Mouse (Mus musculus) neural tube, embryonic 15.5 days (tissue): Measurements from ENCODE around the gene C2cd4d. TPM values are rescaled to one million over a fixed set of nuclear protein-coding genes. Genes with fewer than 3 reads are reported as not detected.
A peak's percentile ranks its signal among the peaks of the same experiment; 100 is the strongest.

Experiments
- ATAC-seq: fragments of 200-750 bp; cut with Nextera tagmentation; 2 replicates; pipeline ENCODE4 v1.8.0; 2017; ENCODE audit warnings: mild to moderate bottlenecking, moderate TSS enrichment, moderate library complexity; ENCODE audit not compliant: low FRiP score
- H3K27ac ChIP-seq: fragments of 300-500 bp; sonication (generic); replicated peaks from 2 replicates; pipeline ENCODE4 v1.5.1; 2015; ENCODE audit warnings: mild to moderate bottlenecking, inconsistent platforms
- H3K27me3 ChIP-seq: fragments of 300-500 bp; sonication (generic); replicated peaks from 2 replicates; pipeline ENCODE4 v1.6.1; 2015; ENCODE audit warnings: inconsistent platforms
- H3K36me3 ChIP-seq: fragments of 300-500 bp; sonication (generic); 2 replicates; pipeline ENCODE4 v1.6.1; 2015; ENCODE audit warnings: inconsistent platforms
- H3K4me1 ChIP-seq: fragments of 300-500 bp; sonication (generic); 2 replicates; pipeline ENCODE4 v1.6.1; 2015; ENCODE audit warnings: inconsistent platforms
- H3K4me2 ChIP-seq: fragments of 300-500 bp; sonication (generic); 2 replicates; pipeline ENCODE4 v1.6.1; 2015; ENCODE audit warnings: inconsistent platforms, mild to moderate bottlenecking, moderate library complexity
- H3K4me3 ChIP-seq: fragments of 300-500 bp; sonication (generic); replicated peaks from 2 replicates; pipeline ENCODE4 v1.5.1; 2015; ENCODE audit warnings: mild to moderate bottlenecking, inconsistent platforms
- H3K9ac ChIP-seq: fragments of 300-500 bp; sonication (generic); replicated peaks from 2 replicates; pipeline ENCODE4 v1.6.1; 2015; ENCODE audit warnings: mild to moderate bottlenecking, inconsistent platforms
- H3K9me3 ChIP-seq: fragments of 300-500 bp; sonication (generic); replicated peaks from 2 replicates; pipeline ENCODE4 v1.6.1; 2016; ENCODE audit warnings: inconsistent platforms
- WGBS: fragments of 180-500 bp; shearing (Covaris S2); methylation state at CpG from one replicate; pipeline ENCODE4 v1.1.7; 2015; ENCODE audit warnings: mixed read lengths; 5-methylcytosine and 5-hydroxymethylcytosine counted together
- polyA plus RNA-seq: library from polyadenylated mRNA; unstranded; fragments of >200 nt; fragmentation: Nextera tagmentation; extraction: Ambion mirVana; gene quantifications from 2 replicates; pipeline ENCODE4 v1.2.1, GENCODE M21; 2015

C2cd4d gene
- polyA plus RNA-seq, 1 experiment from 2014 or later, result 2.9 TPM

GRCm38 (mm10) chr3:94366761-94367160, 4.5 kb downstream of the C2cd4d start:
- H3K4me3 ChIP-seq, result no peak overlapping the region
- H3K9ac ChIP-seq, result no peak overlapping the region
- 21% methylated on average over 3 of the region's 3 CpGs for WGBS
- no peak overlapping the region for H3K27ac ChIP-seq
- H3K4me2 ChIP-seq, result no peak overlapping the region
- H3K4me1 ChIP-seq, result peaks cover 23% of the 10 kb centered on the region
- H3K9me3 ChIP-seq, result no peaks in the 10 kb centered on the region
- peaks cover 15% of the 10 kb centered on the region for H3K27me3 ChIP-seq
- H3K36me3 ChIP-seq, result no peaks in the 10 kb centered on the region
- peak; percentile 40; the same call in 1 of the 2 replicates for ATAC-seq

GRCm38 (mm10) chr3:94367511-94367910, 5.3 kb downstream of the C2cd4d start:
- H3K4me1 ChIP-seq, result peaks cover 28% of the 10 kb centered on the region
- H3K4me2 ChIP-seq, result no peak overlapping the region
- H3K9me3 ChIP-seq, result no peaks in the 10 kb centered on the region
- 86% methylated on average over 6 of the region's 6 CpGs for WGBS
- H3K27ac ChIP-seq, result no peak overlapping the region
- ATAC-seq, result no peak
- no peak overlapping the region for H3K9ac ChIP-seq
- H3K4me3 ChIP-seq, result no peak overlapping the region
- H3K27me3 ChIP-seq, result peaks cover 15% of the 10 kb centered on the region
- H3K36me3 ChIP-seq, result no peaks in the 10 kb centered on the region

- 64% methylated on average over 6 of the region's 6 CpGs for WGBS
- Histone ChIP-seq H3K27me3 (peaks cover 20% of the 10 kb centered on the region), H3K4me2 (no peak overlapping the region), H3K9ac (no peak overlapping the region), H3K4me1 (peaks cover 30% of the 10 kb centered on the region), H3K9me3 (no peaks in the 10 kb centered on the region), H3K36me3 (no peaks in the 10 kb centered on the region), H3K4me3 (no peak overlapping the region), H3K27ac (no peak overlapping the region)
- no peak for ATAC-seq
Observed at GRCm38 (mm10) chr3:94368631-94369030, 6.4 kb downstream of the C2cd4d start.

- 72% methylated on average over 2 of the region's 2 CpGs for WGBS
- H3K4me1 ChIP-seq, result peaks cover 29% of the 10 kb centered on the region
- H3K36me3 ChIP-seq, result no peaks in the 10 kb centered on the region
- no peak overlapping the region for H3K27ac ChIP-seq
- no peak overlapping the region for H3K9ac ChIP-seq
- no peak overlapping the region for H3K4me2 ChIP-seq
- no peak for ATAC-seq
- H3K27me3 ChIP-seq, result peaks cover 21% of the 10 kb centered on the region
- no peaks in the 10 kb centered on the region for H3K9me3 ChIP-seq
- no peak overlapping the region for H3K4me3 ChIP-seq
Observed at GRCm38 (mm10) chr3:94369709-94370108, 7.5 kb downstream of the C2cd4d start.

GRCm38 (mm10) chr3:94371637-94372036, 9.4 kb downstream of the C2cd4d start:
- Histone ChIP-seq H3K9ac (no peak overlapping the region), H3K4me2 (peak overlapping the region; percentile 42), H3K36me3 (no peaks in the 10 kb centered on the region), H3K9me3 (no peaks in the 10 kb centered on the region), H3K4me1 (peaks cover 29% of the 10 kb centered on the region), H3K4me3 (0 out of 2 replicates have a peak overlapping the region, but pooled peaks have one; percentile 1), H3K27ac (no peak overlapping the region), H3K27me3 (0 out of 2 replicates have a peak, but pooled peaks cover 6% of the 10 kb centered on the region)
- 8% methylated on average over 11 of the region's 11 CpGs for WGBS
- no peak for ATAC-seq

- no peak overlapping the region for H3K27ac ChIP-seq
- H3K27me3 ChIP-seq, result 0 out of 2 replicates have a peak, but pooled peaks cover 6% of the 10 kb centered on the region
- WGBS, result 13% methylated on average over 3 of the region's 3 CpGs
- H3K36me3 ChIP-seq, result no peaks in the 10 kb centered on the region
- H3K4me1 ChIP-seq, result peaks cover 29% of the 10 kb centered on the region
- no peak overlapping the region for H3K9ac ChIP-seq
- no peak for ATAC-seq
- no peaks in the 10 kb centered on the region for H3K9me3 ChIP-seq
- no peak overlapping the region for H3K4me3 ChIP-seq
- peak overlapping the region; percentile 42 for H3K4me2 ChIP-seq
Observed at GRCm38 (mm10) chr3:94372038-94372437, 9.8 kb downstream of the C2cd4d start.

GRCm38 (mm10) chr3:94372641-94373040, 10.4 kb downstream of the C2cd4d start, which contains the start of gene Rorc:
Gene Rorc (plus strand): TSS chr3:94372794.
- WGBS, result 12% methylated on average over 5 of the region's 5 CpGs
- Histone ChIP-seq H3K27me3 (0 out of 2 replicates have a peak, but pooled peaks cover 6% of the 10 kb centered on the region), H3K4me3 (0 out of 2 replicates have a peak within 1 kb of the TSS, but pooled peaks have one; percentile 1), H3K36me3 (no peaks in the 10 kb centered on the region), H3K4me1 (peaks cover 29% of the 10 kb centered on the region), H3K9ac (no peak within 1 kb of the TSS), H3K27ac (no peak within 1 kb of the TSS), H3K4me2 (peak within 1 kb of the TSS; percentile 42), H3K9me3 (no peaks in the 10 kb centered on the region)
- ATAC-seq, result no peak

GRCm38 (mm10) chr3:94373090-94373489, 10.9 kb downstream of the C2cd4d start:
- H3K9ac ChIP-seq, result no peak overlapping the region
- H3K4me2 ChIP-seq, result peak overlapping the region; percentile 40
- ATAC-seq, result peak; percentile 32; the same call in 1 of the 2 replicates
- H3K36me3 ChIP-seq, result no peaks in the 10 kb centered on the region
- no peaks in the 10 kb centered on the region for H3K9me3 ChIP-seq
- H3K27me3 ChIP-seq, result 0 out of 2 replicates have a peak, but pooled peaks cover 6% of the 10 kb centered on the region
- H3K27ac ChIP-seq, result no peak overlapping the region
- peaks cover 29% of the 10 kb centered on the region for H3K4me1 ChIP-seq
- H3K4me3 ChIP-seq, result no peak overlapping the region
- whole genome bisulfite sequencing, result 6% methylated on average over 10 of the region's 10 CpGs

GRCm38 (mm10) chr3:94373597-94374011, 11.4 kb downstream of the C2cd4d start:
- ATAC-seq, result peak; percentile 32; the same call in 1 of the 2 replicates
- Histone ChIP-seq H3K4me3 (no peak overlapping the region), H3K4me1 (peaks cover 29% of the 10 kb centered on the region), H3K4me2 (peak overlapping the region; percentile 40), H3K9me3 (no peaks in the 10 kb centered on the region), H3K36me3 (no peaks in the 10 kb centered on the region), H3K27ac (no peak overlapping the region), H3K27me3 (0 out of 2 replicates have a peak, but pooled peaks cover 6% of the 10 kb centered on the region), H3K9ac (no peak overlapping the region)
- WGBS, result 0% methylated on average over 5 of the region's 5 CpGs

GRCm38 (mm10) chr3:94374636-94375035, 12.4 kb downstream of the C2cd4d start:
- no peak for ATAC-seq
- Histone ChIP-seq H3K9me3 (no peaks in the 10 kb centered on the region), H3K4me2 (no peak overlapping the region), H3K36me3 (no peaks in the 10 kb centered on the region), H3K4me3 (no peak overlapping the region), H3K27me3 (0 out of 2 replicates have a peak, but pooled peaks cover 6% of the 10 kb centered on the region), H3K27ac (no peak overlapping the region), H3K4me1 (peaks cover 29% of the 10 kb centered on the region), H3K9ac (no peak overlapping the region)

GRCm38 (mm10) chr3:94375146-94375545, 12.9 kb downstream of the C2cd4d start:
- Histone ChIP-seq H3K27ac (no peak overlapping the region), H3K36me3 (no peaks in the 10 kb centered on the region), H3K9me3 (no peaks in the 10 kb centered on the region), H3K9ac (no peak overlapping the region), H3K27me3 (0 out of 2 replicates have a peak, but pooled peaks cover 6% of the 10 kb centered on the region), H3K4me1 (peaks cover 29% of the 10 kb centered on the region), H3K4me3 (no peak overlapping the region), H3K4me2 (no peak overlapping the region)
- 85% methylated on average over 2 of the region's 2 CpGs for WGBS
- ATAC-seq, result no peak

GRCm38 (mm10) chr3:94375861-94376260, 13.6 kb downstream of the C2cd4d start:
- ATAC-seq, result no peak
- 71% methylated on average over 5 of the region's 5 CpGs for WGBS
- no peaks in the 10 kb centered on the region for H3K36me3 ChIP-seq
- H3K27ac ChIP-seq, result no peak overlapping the region
- no peak overlapping the region for H3K4me3 ChIP-seq
- 0 out of 2 replicates have a peak, but pooled peaks cover 6% of the 10 kb centered on the region for H3K27me3 ChIP-seq
- H3K4me2 ChIP-seq, result no peak overlapping the region
- no peaks in the 10 kb centered on the region for H3K9me3 ChIP-seq
- H3K4me1 ChIP-seq, result peaks cover 29% of the 10 kb centered on the region
- no peak overlapping the region for H3K9ac ChIP-seq
